In the genomic region with DNA sequence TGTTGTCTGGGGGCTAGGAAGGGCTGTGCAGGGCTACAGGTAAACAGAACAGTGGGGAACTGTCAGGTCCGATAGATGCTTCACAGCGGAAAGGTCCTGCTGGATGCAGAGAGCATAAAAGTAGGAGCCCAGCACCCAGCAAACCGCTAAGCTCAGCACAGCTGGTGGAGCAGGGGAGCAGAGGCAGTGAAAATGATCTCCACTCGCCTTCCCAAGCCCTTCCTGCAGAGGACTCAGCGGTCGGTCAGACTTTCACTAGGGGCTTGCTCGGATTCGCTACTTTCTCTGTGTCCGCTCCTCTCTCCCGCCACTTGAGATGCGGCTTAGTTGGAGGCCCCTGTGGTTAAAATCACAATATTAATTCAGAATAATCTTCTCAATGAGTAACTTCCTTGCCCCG, we compare ENCODE assay signal across 15 mouse cellular contexts. TPM values are rescaled to one million over a fixed set of nuclear protein-coding genes. Genes with fewer than 3 reads are reported as not detected.
DNase-seq lines count a peak whose midpoint lies in the region; ATAC-seq and TF ChIP-seq lines count a peak whose summit lies in the region.
"Had no signal": no experiment of that assay in that cellular context is flagged by ENCODE, and none has a peak within 500 bp of the region (broad histone marks: within the 10 kb centered on the region; RNA-seq: fewer than 3 reads in every experiment).

No protein-coding gene starts in this region.

- no peak for ATAC-seq in hindbrain, embryonic 15.5 days (ENCODE audit: low FRiP score, low read depth)
- no peak for ATAC-seq in hindbrain, embryonic 14.5 days (ENCODE audit: low FRiP score)
- no peak for ATAC-seq in neural tube, embryonic 12.5 days (ENCODE audit: low FRiP score, low read depth)
- no peak for ATAC-seq in embryonic facial prominence, embryonic 15.5 days (ENCODE audit: insufficient number of reproducible peaks, low FRiP score, low TSS enrichment, low read depth)
- no peak for ATAC-seq in liver, postnatal 0 days
- ATAC-seq: forebrain, embryonic 13.5 days had no signal

- WGBS in hindbrain, embryonic 15.5 days: 26% methylated on average over 12 of the region's 12 CpGs
- WGBS in hindbrain, embryonic 14.5 days: 16% methylated on average over 12 of the region's 12 CpGs
- 10% methylated on average over 12 of the region's 12 CpGs for WGBS in neural tube, embryonic 12.5 days
- WGBS in embryonic facial prominence, embryonic 15.5 days: 8% methylated on average over 12 of the region's 12 CpGs
- 43% methylated on average over 12 of the region's 12 CpGs for WGBS in liver, postnatal 0 days (ENCODE audit: insufficient replicate concordance)

- no peak overlapping the region for H3K27ac ChIP-seq in hindbrain, embryonic 15.5 days (replicated peaks)
- no peak overlapping the region for H3K27ac ChIP-seq in hindbrain, embryonic 14.5 days
- no peak overlapping the region for H3K27ac ChIP-seq in neural tube, embryonic 12.5 days
- no peak overlapping the region for H3K27ac ChIP-seq in embryonic facial prominence, embryonic 15.5 days (replicated peaks)
- no peak overlapping the region for H3K27ac ChIP-seq in liver, postnatal 0 days (ENCODE audit: low read depth)
- H3K27ac ChIP-seq: forebrain, embryonic 13.5 days; hindbrain, embryonic 13.5 days had no signal

- H3K4me1 ChIP-seq in hindbrain, embryonic 15.5 days (replicated peaks): 0 out of 2 replicates have a peak, but pooled peaks cover 4% of the 10 kb centered on the region
- no peaks in the 10 kb centered on the region for H3K4me1 ChIP-seq in hindbrain, embryonic 14.5 days (replicated peaks; ENCODE audit: control insufficient read depth, insufficient read depth, low read length)
- H3K4me1 ChIP-seq in neural tube, embryonic 12.5 days: no peaks in the 10 kb centered on the region
- H3K4me1 ChIP-seq in embryonic facial prominence, embryonic 15.5 days: peaks cover 14% of the 10 kb centered on the region
- H3K4me1 ChIP-seq in liver, postnatal 0 days (ENCODE audit: insufficient read depth): no peaks in the 10 kb centered on the region

- H3K9me3 ChIP-seq in hindbrain, embryonic 15.5 days: no peaks in the 10 kb centered on the region
- H3K9me3 ChIP-seq in hindbrain, embryonic 14.5 days (ENCODE audit: control insufficient read depth, low read length): no peaks in the 10 kb centered on the region
- H3K9me3 ChIP-seq in neural tube, embryonic 12.5 days: no peaks in the 10 kb centered on the region
- H3K9me3 ChIP-seq in embryonic facial prominence, embryonic 15.5 days (replicated peaks): no peaks in the 10 kb centered on the region
- no peaks in the 10 kb centered on the region for H3K9me3 ChIP-seq in liver, postnatal 0 days (ENCODE audit: low read length)
- H3K9me3 ChIP-seq: forebrain, embryonic 13.5 days; hindbrain, embryonic 13.5 days had no signal

- H3K4me2 ChIP-seq in hindbrain, embryonic 15.5 days: 0 out of 2 replicates have a peak overlapping the region, but pooled peaks have one; percentile 1
- H3K4me2 ChIP-seq in hindbrain, embryonic 14.5 days (replicated peaks): no peak overlapping the region
- peak overlapping the region; percentile 14; the same call in 1 of the 2 replicates for H3K4me2 ChIP-seq in neural tube, embryonic 12.5 days (replicated peaks)
- peak overlapping the region; percentile 34 for H3K4me2 ChIP-seq in embryonic facial prominence, embryonic 15.5 days (replicated peaks)
- no peak overlapping the region for H3K4me2 ChIP-seq in liver, postnatal 0 days (ENCODE audit: low read depth, low read length)
- H3K4me2 ChIP-seq: forebrain, embryonic 13.5 days; hindbrain, embryonic 13.5 days had no signal

- no peaks in the 10 kb centered on the region for H3K36me3 ChIP-seq in hindbrain, embryonic 15.5 days
- no peaks in the 10 kb centered on the region for H3K36me3 ChIP-seq in hindbrain, embryonic 14.5 days (replicated peaks; ENCODE audit: control insufficient read depth, insufficient read depth)
- H3K36me3 ChIP-seq in neural tube, embryonic 12.5 days: no peaks in the 10 kb centered on the region
- no peaks in the 10 kb centered on the region for H3K36me3 ChIP-seq in embryonic facial prominence, embryonic 15.5 days
- H3K36me3 ChIP-seq in liver, postnatal 0 days (replicated peaks; ENCODE audit: insufficient read depth, low read length): no peaks in the 10 kb centered on the region
- H3K36me3 ChIP-seq: hindbrain, embryonic 13.5 days had no signal

- H3K27me3 ChIP-seq in hindbrain, embryonic 15.5 days: no peaks in the 10 kb centered on the region
- peaks cover 9% of the 10 kb centered on the region; the same call in 1 of the 2 replicates for H3K27me3 ChIP-seq in hindbrain, embryonic 14.5 days (ENCODE audit: control insufficient read depth, insufficient read depth, low read length)
- no peaks in the 10 kb centered on the region for H3K27me3 ChIP-seq in neural tube, embryonic 12.5 days (replicated peaks)
- peaks cover 4% of the 10 kb centered on the region; the same call in 1 of the 2 replicates for H3K27me3 ChIP-seq in embryonic facial prominence, embryonic 15.5 days
- no peaks in the 10 kb centered on the region for H3K27me3 ChIP-seq in liver, postnatal 0 days (ENCODE audit: insufficient read depth, low read length)
- H3K27me3 ChIP-seq: CH12.LX had no signal

- H3K9ac ChIP-seq in hindbrain, embryonic 15.5 days: no peak overlapping the region
- H3K9ac ChIP-seq in hindbrain, embryonic 14.5 days: no peak overlapping the region
- H3K9ac ChIP-seq in neural tube, embryonic 12.5 days: no peak overlapping the region
- no peak overlapping the region for H3K9ac ChIP-seq in embryonic facial prominence, embryonic 15.5 days
- H3K9ac ChIP-seq in liver, postnatal 0 days (replicated peaks): no peak overlapping the region
- H3K9ac ChIP-seq: forebrain, embryonic 13.5 days; hindbrain, embryonic 13.5 days had no signal

- no peak for DNase-seq in hindbrain, embryonic 14.5 days (ENCODE audit: low spot score)
- no peak for DNase-seq in neural tube, embryonic 10.5 days (ENCODE audit: extremely low spot score, low spot score)
- no peak for DNase-seq in cerebellum, postnatal 10 days
- DNase-seq in liver, postnatal 0 days: no peak
- DNase-seq: adrenal gland, adult 8-10 months; cerebellum, postnatal 25 days; gastrocnemius, postnatal 14 days; left cerebral cortex, postnatal 4 days; right cerebral cortex, postnatal 14 days had no signal

- no peak overlapping the region for H3K4me3 ChIP-seq in hindbrain, embryonic 15.5 days
- H3K4me3 ChIP-seq in hindbrain, embryonic 14.5 days (replicated peaks; ENCODE audit: low read length): no peak overlapping the region
- H3K4me3 ChIP-seq in neural tube, embryonic 12.5 days: no peak overlapping the region
- no peak overlapping the region for H3K4me3 ChIP-seq in embryonic facial prominence, embryonic 15.5 days (replicated peaks)
- no peak overlapping the region for H3K4me3 ChIP-seq in liver, postnatal 0 days (ENCODE audit: low read depth, low read length)
- H3K4me3 ChIP-seq: forebrain, embryonic 13.5 days; hindbrain, embryonic 13.5 days had no signal

- TF ChIP-seq EP300 in liver, postnatal 0 days (IDR thresholded peaks at IDR 0.05; ENCODE audit: low read depth): no peak

- no peak for TF ChIP-seq CTCF in liver, postnatal 0 days (IDR thresholded peaks at IDR 0.05; ENCODE audit: low read depth)

RNA-seq across cellular contexts. Expression of a gene that starts 45.4 kb away (rescaled TPM):
- 14.8 and 18.9 TPM in 2 replicates for polyA plus RNA-seq in hindbrain, embryonic 15.5 days (2015; fragmentation: Nextera tagmentation; extraction: Ambion mirVana)
- 15.0 and 16.4 TPM in 2 replicates for polyA plus RNA-seq in hindbrain, embryonic 14.5 days (2014; fragmentation: Nextera tagmentation; extraction: Ambion mirVana)
- 14.3 and 14.4 TPM in 2 replicates for polyA plus RNA-seq in neural tube, embryonic 12.5 days (2016; fragmentation: Nextera tagmentation; extraction: Ambion mirVana)
- polyA plus RNA-seq in embryonic facial prominence, embryonic 15.5 days (2015; fragmentation: Nextera tagmentation; extraction: Ambion mirVana): 12.3 and 17.0 TPM in 2 replicates
- polyA plus RNA-seq in liver, postnatal 0 days (2015; fragmentation: Nextera tagmentation; extraction: Ambion mirVana): 6.0 and 6.3 TPM in 2 replicates

RNA-seq across cellular contexts. Expression of a gene that starts 47.2 kb away (rescaled TPM):
- 142 and 146 TPM in 2 replicates for polyA plus RNA-seq in hindbrain, embryonic 15.5 days (2015; fragmentation: Nextera tagmentation; extraction: Ambion mirVana)
- polyA plus RNA-seq in hindbrain, embryonic 14.5 days (2014; fragmentation: Nextera tagmentation; extraction: Ambion mirVana): 129 and 134 TPM in 2 replicates
- polyA plus RNA-seq in neural tube, embryonic 12.5 days (2016; fragmentation: Nextera tagmentation; extraction: Ambion mirVana): 125 and 126 TPM in 2 replicates
- polyA plus RNA-seq in embryonic facial prominence, embryonic 15.5 days (2015; fragmentation: Nextera tagmentation; extraction: Ambion mirVana): 92.8 and 96.6 TPM in 2 replicates
- polyA plus RNA-seq in liver, postnatal 0 days (2015; fragmentation: Nextera tagmentation; extraction: Ambion mirVana): 131 and 174 TPM in 2 replicates

Comparison
In these comparisons a context has a peak if more than half of its experiments do, and no peak if none do; other contexts are left out.
1. H3K4me2 ChIP-seq: peak in hindbrain, embryonic 15.5 days (single experiment), neural tube, embryonic 12.5 days (single experiment) and embryonic facial prominence, embryonic 15.5 days (single experiment); none in hindbrain, embryonic 14.5 days (single experiment) and liver, postnatal 0 days (single experiment).